Mouse (Mus musculus): ENCODE data around the gene Gm5157.
"Not testable (repeated sequence)": the region's sequence is repeated elsewhere in the genome, so short reads cannot be mapped to it uniquely, and the experiment has no call there.

Gene Gm5157

DNA sequence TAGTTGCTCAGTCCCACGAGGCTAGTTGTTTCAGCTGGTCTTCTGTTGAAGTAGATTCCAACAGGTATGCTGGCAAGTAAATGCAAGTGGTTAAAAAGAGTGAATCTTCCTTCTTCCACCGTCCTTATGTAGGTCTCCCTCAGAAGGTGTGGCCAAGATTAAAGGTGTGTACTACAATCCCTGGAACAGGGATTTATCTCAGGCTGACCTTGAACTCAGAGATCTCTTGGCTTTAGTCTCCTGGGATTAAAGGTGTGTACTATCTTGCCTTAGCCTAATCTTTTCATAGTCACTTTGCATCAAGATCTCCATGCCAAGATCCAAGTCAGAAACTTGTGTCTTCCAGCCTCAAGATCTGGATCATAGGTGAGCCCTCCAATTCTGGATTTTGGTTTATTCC, at the start of gene Gm5157:
TSS of gene Gm5157 (minus strand) at position 101 of the 400 bp plus-strand sequence.
- DNase-seq (ENCODE audit: low read depth): not testable (repeated sequence)

GRCm38 (mm10) chr7:21161885-21162284, 28.3 kb downstream of the Gm5157 start, which contains the start of gene Vmn1r123:
Gene Vmn1r123, plus strand, starts transcription at chr7:21162185.
- DNase-seq (ENCODE audit: low read depth): not testable (repeated sequence)
